Mouse (Mus musculus) stomach, embryonic 15.5 days (tissue): ENCODE measurements around the gene 4930402F06Rik. TPM values are rescaled to one million over a fixed set of nuclear protein-coding genes. Genes with fewer than 3 reads are reported as not detected.

Experiments used
- polyA plus RNA-seq: library from polyadenylated mRNA; unstranded; fragments of >200 nt; fragmentation: Nextera tagmentation; extraction: Ambion mirVana; gene quantifications from 2 replicates; pipeline ENCODE4 v1.2.1, GENCODE M21; 2015

The 4930402F06Rik gene
- polyA plus RNA-seq, 1 experiment from 2014 or later: not detected

Other genes with a start within 250 kb of the 4930402F06Rik start
- gene Rab14, start 196.1 kb downstream of the 4930402F06Rik start, polyA plus RNA-seq: 283 and 304 TPM in 2 replicates
- gene Gsn, start 140.8 kb downstream of the 4930402F06Rik start, polyA plus RNA-seq: 233 and 253 TPM in 2 replicates
- gene Stom, start 60.2 kb downstream of the 4930402F06Rik start, polyA plus RNA-seq: 67.2 and 74.4 TPM in 2 replicates
- gene 4930568D16Rik, start 29.4 kb downstream of the 4930402F06Rik start, polyA plus RNA-seq: not detected in 2 replicates
- gene Ggta1, start 66.1 kb upstream of the 4930402F06Rik start, polyA plus RNA-seq: 26.7 and 28.6 TPM in 2 replicates
- 60.0 and 62.5 TPM in 2 replicates for gene Dab2ip, start 161.1 kb upstream of the 4930402F06Rik start, polyA plus RNA-seq